Mouse (Mus musculus): ENCODE measurements around the gene Tmem94. TPM values are rescaled to one million over a fixed set of nuclear protein-coding genes. Genes with fewer than 3 reads are reported as not detected.

Gene Tmem94
- total RNA-seq, 1 experiment: 17.7 TPM

GRCm38 (mm10) chr11:115830550-115831325, 65.5 kb downstream of the Tmem94 start:
- peaks cover 16 to 59% of the 10 kb centered on the region in 2 experiments; a peak in 3 of 4 replicates for H3K4me1 ChIP-seq (ENCODE audit: control insufficient read depth in 2 of 2, insufficient read depth in 2 of 2, low read length in 2 of 2, poor library complexity in 1 of 2)
- peak; percentile 77 for DNase-seq (ENCODE audit: low read depth, low spot score)
- H3K9ac ChIP-seq (ENCODE audit: insufficient read depth, low read depth, low read length, poor library complexity, severe bottlenecking): peak overlapping the region; percentile 80
- peak overlapping the region in 1 of 2 experiments; percentile 61; a peak in 3 of 4 replicates for H3K4me3 ChIP-seq (ENCODE audit: insufficient read depth in 1 of 2, low read depth in 1 of 2, low read length in 2 of 2, poor library complexity in 1 of 2, severe bottlenecking in 1 of 2)
- in situ Hi-C loops (cut with MboI; ENCODE audit: low sequenced_read_pairs in 2 of 2, unreplicated experiment in 2 of 2): no loop called here
- H3K9me3 ChIP-seq (ENCODE audit: control insufficient read depth, insufficient read depth, low read depth, low read length): no peaks in the 10 kb centered on the region
- H3K36me3 ChIP-seq (ENCODE audit: control insufficient read depth, insufficient read depth, low read length, poor library complexity, severe bottlenecking): no peaks in the 10 kb centered on the region
- TF ChIP-seq CHD2 (IDR thresholded peaks at IDR 0.05; ENCODE audit: low read depth, low read length) (no peak), HCFC1 (IDR thresholded peaks at IDR 0.05; ENCODE audit: borderline replicate concordance, insufficient read depth, low read length) (no peak), ZNF384 (IDR thresholded peaks at IDR 0.05; ENCODE audit: low read depth, low read length) (no peak), ZC3H11A (IDR thresholded peaks at IDR 0.05; ENCODE audit: borderline replicate concordance, low read depth, low read length) (no peak), MAFK (IDR thresholded peaks at IDR 0.05; ENCODE audit: insufficient read depth, low read depth, low read length) (no peak)
- H3K27ac ChIP-seq (ENCODE audit: insufficient read depth, low read depth, low read length, poor library complexity, severe bottlenecking): peak overlapping the region; percentile 97

GRCm38 (mm10) chr11:115831518-115831917, 66.3 kb downstream of the Tmem94 start:
- H3K27ac ChIP-seq (ENCODE audit: insufficient read depth, low read depth, low read length, poor library complexity, severe bottlenecking): peak overlapping the region; percentile 97
- in situ Hi-C loops (cut with MboI; ENCODE audit: low sequenced_read_pairs in 2 of 2, unreplicated experiment in 2 of 2): no loop called here
- no peaks in the 10 kb centered on the region for H3K9me3 ChIP-seq (ENCODE audit: control insufficient read depth, insufficient read depth, low read depth, low read length)
- H3K4me3 ChIP-seq (ENCODE audit: insufficient read depth in 1 of 2, low read depth in 1 of 2, low read length in 2 of 2, poor library complexity in 1 of 2, severe bottlenecking in 1 of 2): peak overlapping the region; percentile 28 to 61; a peak in 3 of 4 replicates
- H3K9ac ChIP-seq (ENCODE audit: insufficient read depth, low read depth, low read length, poor library complexity, severe bottlenecking): peak overlapping the region; percentile 25; the same call in 1 of the 2 replicates
- peak; percentile 62 for DNase-seq (ENCODE audit: low read depth, low spot score)
- TF ChIP-seq ZC3H11A (IDR thresholded peaks at IDR 0.05; ENCODE audit: borderline replicate concordance, low read depth, low read length) (no peak), ZNF384 (IDR thresholded peaks at IDR 0.05; ENCODE audit: low read depth, low read length) (no peak), CHD2 (IDR thresholded peaks at IDR 0.05; ENCODE audit: low read depth, low read length) (no peak), HCFC1 (IDR thresholded peaks at IDR 0.05; ENCODE audit: borderline replicate concordance, insufficient read depth, low read length) (no peak), MAFK (IDR thresholded peaks at IDR 0.05; ENCODE audit: insufficient read depth, low read depth, low read length) (no peak)
- peaks cover 16 to 63% of the 10 kb centered on the region in 2 experiments; a peak in 3 of 4 replicates for H3K4me1 ChIP-seq (ENCODE audit: control insufficient read depth in 2 of 2, insufficient read depth in 2 of 2, low read length in 2 of 2, poor library complexity in 1 of 2)
- peaks cover 6% of the 10 kb centered on the region; the same call in 1 of the 2 replicates for H3K36me3 ChIP-seq (ENCODE audit: control insufficient read depth, insufficient read depth, low read length, poor library complexity, severe bottlenecking)

GRCm38 (mm10) chr11:115832064-115832463, 66.8 kb downstream of the Tmem94 start:
- in situ Hi-C loops (cut with MboI; ENCODE audit: low sequenced_read_pairs in 2 of 2, unreplicated experiment in 2 of 2): no loop called here
- Histone ChIP-seq H3K9me3 (ENCODE audit: control insufficient read depth, insufficient read depth, low read depth, low read length) (no peaks in the 10 kb centered on the region), H3K9ac (ENCODE audit: insufficient read depth, low read depth, low read length, poor library complexity, severe bottlenecking) (peak overlapping the region; percentile 25; the same call in 1 of the 2 replicates), H3K27ac (ENCODE audit: insufficient read depth, low read depth, low read length, poor library complexity, severe bottlenecking) (peak overlapping the region; percentile 97; the same call in 1 of the 2 replicates), H3K36me3 (ENCODE audit: control insufficient read depth, insufficient read depth, low read length, poor library complexity, severe bottlenecking) (peaks cover 6% of the 10 kb centered on the region; the same call in 1 of the 2 replicates), H3K4me3 (ENCODE audit: insufficient read depth in 1 of 2, low read depth in 1 of 2, low read length in 2 of 2, poor library complexity in 1 of 2, severe bottlenecking in 1 of 2) (peak overlapping the region; percentile 24 to 61; a peak in 2 of 4 replicates), H3K4me1 (ENCODE audit: control insufficient read depth in 2 of 2, insufficient read depth in 2 of 2, low read length in 2 of 2, poor library complexity in 1 of 2) (peaks cover 17 to 64% of the 10 kb centered on the region in 2 experiments; a peak in 3 of 4 replicates)
- TF ChIP-seq MAFK (IDR thresholded peaks at IDR 0.05; ENCODE audit: insufficient read depth, low read depth, low read length) (no peak), CHD2 (IDR thresholded peaks at IDR 0.05; ENCODE audit: low read depth, low read length) (no peak), HCFC1 (IDR thresholded peaks at IDR 0.05; ENCODE audit: borderline replicate concordance, insufficient read depth, low read length) (no peak), ZNF384 (IDR thresholded peaks at IDR 0.05; ENCODE audit: low read depth, low read length) (no peak), ZC3H11A (IDR thresholded peaks at IDR 0.05; ENCODE audit: borderline replicate concordance, low read depth, low read length) (no peak)
- DNase-seq (ENCODE audit: low read depth, low spot score): no peak

- Histone ChIP-seq H3K9ac (ENCODE audit: insufficient read depth, low read depth, low read length, poor library complexity, severe bottlenecking) (peak overlapping the region; percentile 25; the same call in 1 of the 2 replicates), H3K4me3 (ENCODE audit: insufficient read depth in 1 of 2, low read depth in 1 of 2, low read length in 2 of 2, poor library complexity in 1 of 2, severe bottlenecking in 1 of 2) (peak overlapping the region; percentile 24 to 61; a peak in 2 of 4 replicates), H3K36me3 (ENCODE audit: control insufficient read depth, insufficient read depth, low read length, poor library complexity, severe bottlenecking) (peaks cover 8% of the 10 kb centered on the region; the same call in 1 of the 2 replicates), H3K9me3 (ENCODE audit: control insufficient read depth, insufficient read depth, low read depth, low read length) (no peaks in the 10 kb centered on the region), H3K27ac (ENCODE audit: insufficient read depth, low read depth, low read length, poor library complexity, severe bottlenecking) (peak overlapping the region; percentile 97; the same call in 1 of the 2 replicates), H3K4me1 (ENCODE audit: control insufficient read depth in 2 of 2, insufficient read depth in 2 of 2, low read length in 2 of 2, poor library complexity in 1 of 2) (peaks cover 20 to 65% of the 10 kb centered on the region in 2 experiments; a peak in 3 of 4 replicates)
- peak; percentile 44 for DNase-seq (ENCODE audit: low read depth, low spot score)
- in situ Hi-C loops (cut with MboI; ENCODE audit: low sequenced_read_pairs in 2 of 2, unreplicated experiment in 2 of 2): no loop called here
- TF ChIP-seq ZNF384 (IDR thresholded peaks at IDR 0.05; ENCODE audit: low read depth, low read length) (no peak), HCFC1 (IDR thresholded peaks at IDR 0.05; ENCODE audit: borderline replicate concordance, insufficient read depth, low read length) (no peak), ZC3H11A (IDR thresholded peaks at IDR 0.05; ENCODE audit: borderline replicate concordance, low read depth, low read length) (no peak), CHD2 (IDR thresholded peaks at IDR 0.05; ENCODE audit: low read depth, low read length) (no peak), MAFK (IDR thresholded peaks at IDR 0.05; ENCODE audit: insufficient read depth, low read depth, low read length) (no peak)
These were observed 67.3 kb downstream of the Tmem94 start for GRCm38 (mm10) chr11:115832523-115832922.
